Mouse (Mus musculus): Measurements from ENCODE around the gene Reep3. TPM values are rescaled to one million over a fixed set of nuclear protein-coding genes. Genes with fewer than 3 reads are reported as not detected.

The Reep3 gene
- polyA plus RNA-seq, 1 experiment from 2014 or later = 32.8 TPM

- Histone ChIP-seq H3K36me3 (replicated peaks; ENCODE audit: control insufficient read depth, insufficient read depth) (no peaks in the 10 kb centered on the region), H3K27ac (no peak overlapping the region), H3K4me2 (replicated peaks) (no peak overlapping the region), H3K27me3 (ENCODE audit: control insufficient read depth, insufficient read depth, low read length) (no peaks in the 10 kb centered on the region), H3K9ac (no peak overlapping the region), H3K4me1 (replicated peaks; ENCODE audit: control insufficient read depth, insufficient read depth, low read length) (0 out of 2 replicates have a peak, but pooled peaks cover 3% of the 10 kb centered on the region), H3K9me3 (ENCODE audit: control insufficient read depth, low read length) (no peaks in the 10 kb centered on the region), H3K4me3 (replicated peaks; ENCODE audit: low read length) (no peak overlapping the region)
- ATAC-seq (ENCODE audit: low FRiP score) (no peak), DNase-seq (ENCODE audit: low spot score) (no peak)
- WGBS = 68% methylated on average over 17 of the region's 17 CpGs
These were observed 57.7 kb downstream of the Reep3 start for GRCm38 (mm10) chr10:67039001-67039400.

GRCm38 (mm10) chr10:67036542-67036941 lies 60.2 kb downstream of the Reep3 start:
- Histone ChIP-seq H3K4me1 (replicated peaks; ENCODE audit: control insufficient read depth, insufficient read depth, low read length) (0 out of 2 replicates have a peak, but pooled peaks cover 3% of the 10 kb centered on the region), H3K27me3 (ENCODE audit: control insufficient read depth, insufficient read depth, low read length) (no peaks in the 10 kb centered on the region), H3K36me3 (replicated peaks; ENCODE audit: control insufficient read depth, insufficient read depth) (0 out of 2 replicates have a peak, but pooled peaks cover 4% of the 10 kb centered on the region), H3K4me2 (replicated peaks) (no peak overlapping the region), H3K4me3 (replicated peaks; ENCODE audit: low read length) (no peak overlapping the region), H3K9ac (no peak overlapping the region), H3K9me3 (ENCODE audit: control insufficient read depth, low read length) (no peaks in the 10 kb centered on the region), H3K27ac (no peak overlapping the region)
- WGBS = 90% methylated on average over 10 of the region's 10 CpGs
- DNase-seq (ENCODE audit: low spot score) (no peak), ATAC-seq (ENCODE audit: low FRiP score) (no peak)

DNA sequence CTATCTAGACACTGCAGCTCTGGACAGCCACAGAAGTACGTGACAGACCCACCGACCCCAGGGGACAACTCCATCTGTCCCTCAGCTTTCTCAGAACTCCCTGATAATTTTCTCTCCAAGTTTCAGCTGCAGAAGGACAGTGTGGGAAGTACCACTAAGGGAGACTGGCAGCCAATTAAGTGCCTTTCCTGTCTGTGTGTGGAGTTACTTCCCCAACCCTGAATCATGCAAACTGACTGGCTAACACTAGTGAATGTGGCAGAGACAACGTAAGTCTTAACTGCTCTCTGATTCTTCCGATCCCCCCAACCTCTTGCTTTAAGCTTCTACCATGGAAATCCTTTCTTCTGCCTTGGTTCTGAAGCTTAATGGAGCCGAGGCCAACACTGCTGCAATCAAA lies 60.6 kb downstream of the Reep3 start:
- no peak overlapping the region for H3K4me3 ChIP-seq (replicated peaks; ENCODE audit: low read length)
- 80% methylated on average over 5 of the region's 5 CpGs for WGBS
- H3K27ac ChIP-seq = no peak overlapping the region
- H3K36me3 ChIP-seq (replicated peaks; ENCODE audit: control insufficient read depth, insufficient read depth) = 0 out of 2 replicates have a peak, but pooled peaks cover 4% of the 10 kb centered on the region
- no peak overlapping the region for H3K4me2 ChIP-seq (replicated peaks)
- 0 out of 2 replicates have a peak, but pooled peaks cover 3% of the 10 kb centered on the region for H3K4me1 ChIP-seq (replicated peaks; ENCODE audit: control insufficient read depth, insufficient read depth, low read length)
- ATAC-seq (ENCODE audit: low FRiP score) (no peak), DNase-seq (ENCODE audit: low spot score) (no peak)
- H3K9ac ChIP-seq = no peak overlapping the region
- no peaks in the 10 kb centered on the region for H3K27me3 ChIP-seq (ENCODE audit: control insufficient read depth, insufficient read depth, low read length)
- H3K9me3 ChIP-seq (ENCODE audit: control insufficient read depth, low read length) = no peaks in the 10 kb centered on the region

DNA sequence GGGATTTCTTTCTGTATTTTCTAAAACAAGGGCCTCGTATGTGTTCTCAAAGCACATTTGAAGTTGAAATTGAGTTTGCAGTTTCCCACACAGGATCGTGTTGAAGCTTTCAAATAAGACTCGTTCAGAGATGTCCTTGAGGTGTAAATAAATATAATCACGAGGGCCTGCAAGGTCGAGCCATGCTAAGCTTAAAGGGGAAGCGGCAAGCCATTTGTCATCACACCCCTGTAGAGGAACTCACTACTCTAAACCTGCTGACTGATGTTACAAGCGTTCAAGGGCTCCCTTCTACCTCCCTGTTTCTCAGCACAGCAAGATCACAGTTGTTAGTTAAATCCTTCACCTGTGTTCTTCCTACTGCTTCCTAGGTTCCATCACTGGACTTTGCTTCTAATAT lies 65.6 kb downstream of the Reep3 start:
- no peak overlapping the region for H3K4me3 ChIP-seq (replicated peaks; ENCODE audit: low read length)
- no peak overlapping the region for H3K4me2 ChIP-seq (replicated peaks)
- H3K9ac ChIP-seq = no peak overlapping the region
- no peaks in the 10 kb centered on the region for H3K9me3 ChIP-seq (ENCODE audit: control insufficient read depth, low read length)
- DNase-seq (ENCODE audit: low spot score) (no peak), ATAC-seq (ENCODE audit: low FRiP score) (no peak)
- H3K4me1 ChIP-seq (replicated peaks; ENCODE audit: control insufficient read depth, insufficient read depth, low read length) = peaks cover 4% of the 10 kb centered on the region; the same call in 1 of the 2 replicates
- 0 out of 2 replicates have a peak, but pooled peaks cover 4% of the 10 kb centered on the region for H3K36me3 ChIP-seq (replicated peaks; ENCODE audit: control insufficient read depth, insufficient read depth)
- H3K27ac ChIP-seq = no peak overlapping the region
- no peaks in the 10 kb centered on the region for H3K27me3 ChIP-seq (ENCODE audit: control insufficient read depth, insufficient read depth, low read length)
- 89% methylated on average over 7 of the region's 7 CpGs for WGBS

DNA sequence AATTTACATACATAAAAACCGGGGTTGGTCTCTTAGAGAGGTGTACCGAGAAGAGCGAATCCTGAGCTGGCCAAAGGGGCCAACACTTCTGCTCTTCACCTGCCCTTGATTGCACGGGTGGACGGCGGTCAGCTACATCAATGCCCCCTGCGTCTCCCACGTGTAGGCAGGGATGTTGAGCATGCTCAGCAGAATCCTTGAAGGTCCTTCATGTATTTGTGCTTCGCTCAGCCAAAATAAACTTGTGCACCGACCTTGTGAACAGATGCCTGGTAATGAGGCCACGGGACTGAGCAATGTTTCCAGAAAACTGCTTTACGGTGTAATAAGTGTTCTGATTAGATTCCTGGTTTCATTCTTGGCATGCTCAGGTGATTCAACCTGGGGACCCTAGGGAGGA lies 67.4 kb downstream of the Reep3 start:
- Histone ChIP-seq H3K4me3 (replicated peaks; ENCODE audit: low read length) (no peak overlapping the region), H3K4me2 (replicated peaks) (no peak overlapping the region), H3K9ac (no peak overlapping the region), H3K36me3 (replicated peaks; ENCODE audit: control insufficient read depth, insufficient read depth) (0 out of 2 replicates have a peak, but pooled peaks cover 4% of the 10 kb centered on the region), H3K4me1 (replicated peaks; ENCODE audit: control insufficient read depth, insufficient read depth, low read length) (peaks cover 12% of the 10 kb centered on the region), H3K27ac (no peak overlapping the region), H3K9me3 (ENCODE audit: control insufficient read depth, low read length) (no peaks in the 10 kb centered on the region), H3K27me3 (ENCODE audit: control insufficient read depth, insufficient read depth, low read length) (no peaks in the 10 kb centered on the region)
- DNase-seq (ENCODE audit: low spot score) (no peak), ATAC-seq (ENCODE audit: low FRiP score) (no peak)
- WGBS = 84% methylated on average over 12 of the region's 12 CpGs

- ATAC-seq (ENCODE audit: low FRiP score) (peak; percentile 35; the same call in 1 of the 2 replicates), DNase-seq (ENCODE audit: low spot score) (no peak)
- H3K4me3 ChIP-seq (replicated peaks; ENCODE audit: low read length) = no peak overlapping the region
- WGBS = 59% methylated on average over 8 of the region's 8 CpGs
- H3K36me3 ChIP-seq (replicated peaks; ENCODE audit: control insufficient read depth, insufficient read depth) = peaks cover 4% of the 10 kb centered on the region; the same call in 1 of the 2 replicates
- no peaks in the 10 kb centered on the region for H3K27me3 ChIP-seq (ENCODE audit: control insufficient read depth, insufficient read depth, low read length)
- peak overlapping the region; percentile 44 for H3K27ac ChIP-seq
- H3K4me1 ChIP-seq (replicated peaks; ENCODE audit: control insufficient read depth, insufficient read depth, low read length) = peaks cover 12% of the 10 kb centered on the region
- H3K4me2 ChIP-seq (replicated peaks) = no peak overlapping the region
- no peak overlapping the region for H3K9ac ChIP-seq
- no peaks in the 10 kb centered on the region for H3K9me3 ChIP-seq (ENCODE audit: control insufficient read depth, low read length)
These were observed 70.4 kb downstream of the Reep3 start for GRCm38 (mm10) chr10:67026375-67026774.

GRCm38 (mm10) chr10:67025573-67026236 lies 71.0 kb downstream of the Reep3 start:
- H3K4me1 ChIP-seq (replicated peaks; ENCODE audit: control insufficient read depth, insufficient read depth, low read length) = peaks cover 12% of the 10 kb centered on the region
- no peak overlapping the region for H3K4me2 ChIP-seq (replicated peaks)
- no peak overlapping the region for H3K9ac ChIP-seq
- ATAC-seq (ENCODE audit: low FRiP score) (peak; percentile 72), DNase-seq (ENCODE audit: low spot score) (peak; percentile 74)
- H3K27ac ChIP-seq = peak overlapping the region; percentile 44
- WGBS = 43% methylated on average over 10 of the region's 10 CpGs
- no peaks in the 10 kb centered on the region for H3K27me3 ChIP-seq (ENCODE audit: control insufficient read depth, insufficient read depth, low read length)
- H3K4me3 ChIP-seq (replicated peaks; ENCODE audit: low read length) = no peak overlapping the region
- no peaks in the 10 kb centered on the region for H3K9me3 ChIP-seq (ENCODE audit: control insufficient read depth, low read length)
- H3K36me3 ChIP-seq (replicated peaks; ENCODE audit: control insufficient read depth, insufficient read depth) = peaks cover 10% of the 10 kb centered on the region

GRCm38 (mm10) chr10:67024391-67024790 lies 72.4 kb downstream of the Reep3 start:
- ATAC-seq (ENCODE audit: low FRiP score) (no peak), DNase-seq (ENCODE audit: low spot score) (no peak)
- H3K36me3 ChIP-seq (replicated peaks; ENCODE audit: control insufficient read depth, insufficient read depth) = peaks cover 14% of the 10 kb centered on the region
- no peak overlapping the region for H3K27ac ChIP-seq
- no peaks in the 10 kb centered on the region for H3K27me3 ChIP-seq (ENCODE audit: control insufficient read depth, insufficient read depth, low read length)
- H3K4me2 ChIP-seq (replicated peaks) = no peak overlapping the region
- H3K4me3 ChIP-seq (replicated peaks; ENCODE audit: low read length) = no peak overlapping the region
- H3K9me3 ChIP-seq (ENCODE audit: control insufficient read depth, low read length) = no peaks in the 10 kb centered on the region
- 95% methylated on average over 6 of the region's 6 CpGs for WGBS
- peaks cover 12% of the 10 kb centered on the region for H3K4me1 ChIP-seq (replicated peaks; ENCODE audit: control insufficient read depth, insufficient read depth, low read length)
- no peak overlapping the region for H3K9ac ChIP-seq

GRCm38 (mm10) chr10:67023092-67023491 lies 73.7 kb downstream of the Reep3 start:
- no peak overlapping the region for H3K27ac ChIP-seq
- peaks cover 14% of the 10 kb centered on the region for H3K36me3 ChIP-seq (replicated peaks; ENCODE audit: control insufficient read depth, insufficient read depth)
- H3K4me2 ChIP-seq (replicated peaks) = no peak overlapping the region
- ATAC-seq (ENCODE audit: low FRiP score) (no peak), DNase-seq (ENCODE audit: low spot score) (no peak)
- peaks cover 12% of the 10 kb centered on the region for H3K4me1 ChIP-seq (replicated peaks; ENCODE audit: control insufficient read depth, insufficient read depth, low read length)
- no peak overlapping the region for H3K4me3 ChIP-seq (replicated peaks; ENCODE audit: low read length)
- H3K9me3 ChIP-seq (ENCODE audit: control insufficient read depth, low read length) = no peaks in the 10 kb centered on the region
- no peaks in the 10 kb centered on the region for H3K27me3 ChIP-seq (ENCODE audit: control insufficient read depth, insufficient read depth, low read length)
- WGBS = 97% methylated on average over 9 of the region's 9 CpGs
- H3K9ac ChIP-seq = no peak overlapping the region

All from hindbrain, embryonic 14.5 days (tissue).